Mouse (Mus musculus): ENCODE data around the gene Kcnab1.

DNA sequence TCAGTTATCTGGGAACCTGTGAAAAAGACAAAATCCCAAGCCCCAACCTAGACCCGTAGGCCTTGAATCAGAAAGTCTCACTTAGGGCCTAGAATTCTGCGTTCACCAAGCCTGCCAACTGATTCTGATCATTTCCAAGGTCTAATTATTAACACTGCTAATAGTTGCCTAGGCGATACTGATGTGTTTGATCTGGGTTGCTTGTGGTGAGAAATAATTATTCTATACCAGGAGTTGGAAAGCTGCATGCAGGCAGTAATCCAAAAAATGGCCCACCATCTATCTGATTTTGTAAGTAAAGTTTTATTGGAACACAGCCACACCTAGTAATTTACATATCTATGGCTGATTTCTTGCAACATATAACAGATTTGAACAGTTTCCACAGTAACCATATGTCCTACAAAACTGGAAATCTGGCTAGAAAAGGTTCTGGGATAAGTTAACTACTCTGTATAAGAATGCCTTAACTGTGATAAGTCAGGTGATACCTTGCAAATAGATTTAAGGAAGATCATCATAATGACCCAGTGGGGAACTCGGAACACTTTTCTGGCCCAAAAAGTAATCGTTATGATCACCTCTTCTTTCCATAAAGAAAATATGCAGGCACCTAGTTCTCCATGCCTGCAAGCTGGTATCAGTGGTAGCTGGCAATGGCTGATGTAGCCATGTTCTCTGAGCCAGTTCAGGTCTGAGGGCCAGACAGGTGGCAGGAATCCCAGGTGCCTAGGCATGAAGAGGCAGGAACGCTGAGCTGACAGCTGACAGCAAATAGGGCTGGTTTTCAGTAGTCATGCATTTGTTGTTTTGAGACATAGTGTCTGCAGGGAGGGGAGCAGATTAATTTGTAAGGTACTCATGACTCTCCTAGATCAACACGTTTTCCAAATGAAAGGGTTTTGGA, 108.7 kb downstream of the Kcnab1 start:
- TF ChIP-seq CTCF (conservative IDR thresholded peaks at IDR 0.05 in 1 of 2, IDR thresholded peaks at IDR 0.05 in 1 of 2; ENCODE audit: low read depth in 2 of 2, low read length in 2 of 2) (no peak), POLR2A (IDR thresholded peaks at IDR 0.05; ENCODE audit: low read depth, low read length) (no peak), TBP (conservative IDR thresholded peaks at IDR 0.05; ENCODE audit: low read depth, low read length) (no peak), RAD21 (IDR thresholded peaks at IDR 0.05; ENCODE audit: low read depth, low read length) (no peak), SMC3 (IDR thresholded peaks at IDR 0.05; ENCODE audit: low read depth, low read length) (no peak), MXI1 (IDR thresholded peaks at IDR 0.05; ENCODE audit: low read depth, low read length) (no peak), EP300 (IDR thresholded peaks at IDR 0.05; ENCODE audit: low read length) (no peak), ZNF384 (IDR thresholded peaks at IDR 0.05; ENCODE audit: low read depth, low read length) (no peak), E2F4 (IDR thresholded peaks at IDR 0.05; ENCODE audit: insufficient replicate concordance, low read depth, low read length) (no peak), GABPA (IDR thresholded peaks at IDR 0.05; ENCODE audit: insufficient replicate concordance, low read depth, low read length) (no peak)
